Mouse (Mus musculus) liver, embryonic 13.5 days (tissue): Measurements from ENCODE around the gene Spns1. TPM values are rescaled to one million over a fixed set of nuclear protein-coding genes. Genes with fewer than 3 reads are reported as not detected.

Experiments
- ATAC-seq: fragments of 200-750 bp; cut with Nextera tagmentation; 2 replicates; pipeline ENCODE4 v1.8.0; 2017; ENCODE audit warnings: low read depth, mild to moderate bottlenecking, moderate number of reproducible peaks, moderate library complexity
- DNase-seq: peaks from one replicate; pipeline ENCODE4 v3.0.0; 2022
- H3K27ac ChIP-seq: fragments of 300-500 bp; sonication (generic); 2 replicates; pipeline ENCODE4 v1.5.1; 2015; ENCODE audit warnings: moderate library complexity, mild to moderate bottlenecking, inconsistent platforms
- H3K27me3 ChIP-seq: fragments of 300-500 bp; sonication (generic); 2 replicates; pipeline ENCODE4 v1.6.1; 2015; ENCODE audit warnings: mild to moderate bottlenecking, inconsistent platforms
- H3K36me3 ChIP-seq: fragments of 300-500 bp; sonication (generic); 2 replicates; pipeline ENCODE4 v1.6.1; 2015; ENCODE audit warnings: mild to moderate bottlenecking, inconsistent platforms
- H3K4me1 ChIP-seq: fragments of 300-500 bp; sonication (generic); replicated peaks from 2 replicates; pipeline ENCODE4 v1.6.1; 2015; ENCODE audit warnings: inconsistent platforms
- H3K4me2 ChIP-seq: fragments of 300-500 bp; sonication (generic); 2 replicates; pipeline ENCODE4 v1.6.1; 2015; ENCODE audit warnings: inconsistent platforms, mild to moderate bottlenecking, moderate library complexity
- H3K4me3 ChIP-seq: fragments of 300-500 bp; sonication (generic); replicated peaks from 2 replicates; pipeline ENCODE4 v1.5.1; 2015; ENCODE audit warnings: mild to moderate bottlenecking, inconsistent platforms
- H3K9ac ChIP-seq: fragments of 300-500 bp; sonication (generic); 2 replicates; pipeline ENCODE4 v1.6.1; 2015; ENCODE audit warnings: mild to moderate bottlenecking, inconsistent platforms
- H3K9me3 ChIP-seq: fragments of 300-500 bp; sonication (generic); replicated peaks from 2 replicates; pipeline ENCODE4 v1.6.1; 2016; ENCODE audit warnings: inconsistent platforms
- WGBS: fragments of 180-500 bp; shearing (Covaris S2); methylation state at CpG from one replicate; pipeline ENCODE4 v1.1.7; 2015; ENCODE audit not compliant: insufficient replicate concordance; 5-methylcytosine and 5-hydroxymethylcytosine counted together
- polyA plus RNA-seq: library from polyadenylated mRNA; unstranded; fragments of >200 nt; fragmentation: Nextera tagmentation; extraction: Ambion mirVana; gene quantifications from 2 replicates; pipeline ENCODE4 v1.2.1, GENCODE M21; 2015

Spns1 gene
- polyA plus RNA-seq, 1 experiment from 2014 or later: 19.7 TPM

- Histone ChIP-seq H3K9ac (peak overlapping the region; percentile 33; the same call in 1 of the 2 replicates), H3K4me3 (no peak overlapping the region), H3K4me1 (peaks cover 18% of the 10 kb centered on the region), H3K9me3 (no peaks in the 10 kb centered on the region), H3K27ac (no peak overlapping the region), H3K36me3 (peaks cover 47% of the 10 kb centered on the region), H3K4me2 (no peak overlapping the region), H3K27me3 (no peaks in the 10 kb centered on the region)
- DNase-seq: no peak
- WGBS: 61% methylated on average over 8 of the region's 8 CpGs
- ATAC-seq: no peak
These were observed 8.9 kb downstream of the Spns1 start for GRCm38 (mm10) chr7:126368367-126368766.

- 68% methylated on average over 10 of the region's 10 CpGs for WGBS
- H3K27me3 ChIP-seq: no peaks in the 10 kb centered on the region
- no peaks in the 10 kb centered on the region for H3K9me3 ChIP-seq
- peaks cover 40% of the 10 kb centered on the region for H3K36me3 ChIP-seq
- ATAC-seq (no peak), DNase-seq (no peak)
- no peak overlapping the region for H3K27ac ChIP-seq
- H3K4me1 ChIP-seq: peaks cover 26% of the 10 kb centered on the region
- H3K9ac ChIP-seq: no peak overlapping the region
- no peak overlapping the region for H3K4me2 ChIP-seq
- no peak overlapping the region for H3K4me3 ChIP-seq
These were observed 9.6 kb downstream of the Spns1 start for GRCm38 (mm10) chr7:126367636-126368035.

- H3K4me3 ChIP-seq: no peak overlapping the region
These were observed 14.2 kb downstream of the Spns1 start for GRCm38 (mm10) chr7:126363038-126363437.

GRCm38 (mm10) chr7:126359049-126359448 lies 18.2 kb downstream of the Spns1 start:
- peak; percentile 28 for DNase-seq
- Histone ChIP-seq H3K9ac (no peak overlapping the region), H3K4me2 (no peak overlapping the region), H3K27me3 (no peaks in the 10 kb centered on the region), H3K4me1 (peaks cover 76% of the 10 kb centered on the region), H3K9me3 (no peaks in the 10 kb centered on the region), H3K27ac (no peak overlapping the region), H3K4me3 (no peak overlapping the region), H3K36me3 (0 out of 2 replicates have a peak, but pooled peaks cover 3% of the 10 kb centered on the region)
- 70% methylated on average over 13 of the region's 13 CpGs for WGBS
- ATAC-seq: no peak

More at GRCm38 (mm10) chr7:126363038-126363437, 14.2 kb downstream of the Spns1 start:
- 0 out of 2 replicates have a peak, but pooled peaks cover 6% of the 10 kb centered on the region for H3K36me3 ChIP-seq
- H3K9ac ChIP-seq: no peak overlapping the region
- no peaks in the 10 kb centered on the region for H3K27me3 ChIP-seq
- H3K27ac ChIP-seq: no peak overlapping the region
- H3K9me3 ChIP-seq: no peaks in the 10 kb centered on the region
- ATAC-seq: peak; percentile 61; the same call in 1 of the 2 replicates
- H3K4me2 ChIP-seq: no peak overlapping the region
- DNase-seq: no peak
- WGBS: 40% methylated on average over 6 of the region's 6 CpGs
- H3K4me1 ChIP-seq: peaks cover 36% of the 10 kb centered on the region

GRCm38 (mm10) chr7:126358413-126358812 lies 18.8 kb downstream of the Spns1 start:
- ATAC-seq (no peak), DNase-seq (no peak)
- no peaks in the 10 kb centered on the region for H3K27me3 ChIP-seq
- no peak overlapping the region for H3K9ac ChIP-seq
- H3K9me3 ChIP-seq: no peaks in the 10 kb centered on the region
- no peak overlapping the region for H3K4me2 ChIP-seq
- H3K36me3 ChIP-seq: no peaks in the 10 kb centered on the region
- peaks cover 77% of the 10 kb centered on the region for H3K4me1 ChIP-seq
- 87% methylated on average over 9 of the region's 9 CpGs for WGBS
- H3K4me3 ChIP-seq: no peak overlapping the region
- no peak overlapping the region for H3K27ac ChIP-seq

GRCm38 (mm10) chr7:126357838-126358237 lies 19.4 kb downstream of the Spns1 start:
- 83% methylated on average over 6 of the region's 6 CpGs for WGBS
- DNase-seq: no peak
- peak overlapping the region; percentile 60; the same call in 1 of the 2 replicates for H3K27ac ChIP-seq

GRCm38 (mm10) chr7:126356793-126357591 lies 20.3 kb downstream of the Spns1 start:
- peak; percentile 89 for ATAC-seq
- peak overlapping the region; percentile 44; the same call in 1 of the 2 replicates for H3K9ac ChIP-seq
- H3K4me3 ChIP-seq: peak overlapping the region; percentile 18; the same call in 1 of the 2 replicates
- H3K36me3 ChIP-seq: no peaks in the 10 kb centered on the region
- H3K27ac ChIP-seq: peak overlapping the region; percentile 77
- H3K9me3 ChIP-seq: no peaks in the 10 kb centered on the region
- 14% methylated on average over 7 of the region's 7 CpGs for WGBS
- H3K27me3 ChIP-seq: no peaks in the 10 kb centered on the region
- DNase-seq: peak; percentile 64
- peaks cover 67% of the 10 kb centered on the region for H3K4me1 ChIP-seq
- H3K4me2 ChIP-seq: peak overlapping the region; percentile 62

More at GRCm38 (mm10) chr7:126357838-126358237, 19.4 kb downstream of the Spns1 start:
- Histone ChIP-seq H3K36me3 (no peaks in the 10 kb centered on the region), H3K4me1 (peaks cover 74% of the 10 kb centered on the region), H3K27me3 (no peaks in the 10 kb centered on the region), H3K9me3 (no peaks in the 10 kb centered on the region), H3K9ac (no peak overlapping the region), H3K4me2 (no peak overlapping the region; the same call in 1 of the 2 replicates), H3K4me3 (no peak overlapping the region)
- ATAC-seq: no peak

GRCm38 (mm10) chr7:126355847-126356597 lies 21.2 kb downstream of the Spns1 start:
- no peaks in the 10 kb centered on the region for H3K27me3 ChIP-seq
- 0 out of 2 replicates have a peak overlapping the region, but pooled peaks have one; percentile 62 for H3K4me2 ChIP-seq
- H3K36me3 ChIP-seq: no peaks in the 10 kb centered on the region
- ATAC-seq (no peak), DNase-seq (no peak)
- peaks cover 65% of the 10 kb centered on the region for H3K4me1 ChIP-seq
- H3K9me3 ChIP-seq: no peaks in the 10 kb centered on the region
- H3K27ac ChIP-seq: peak overlapping the region; percentile 77
- WGBS: 44% methylated on average over 5 of the region's 5 CpGs
- peak overlapping the region; percentile 44; the same call in 1 of the 2 replicates for H3K9ac ChIP-seq
- H3K4me3 ChIP-seq: no peak overlapping the region

- H3K9me3 ChIP-seq: no peaks in the 10 kb centered on the region
- H3K4me1 ChIP-seq: peaks cover 64% of the 10 kb centered on the region
- H3K36me3 ChIP-seq: no peaks in the 10 kb centered on the region
- DNase-seq (no peak), ATAC-seq (peak; percentile 40; the same call in 1 of the 2 replicates)
- 41% methylated on average over 14 of the region's 14 CpGs for WGBS
- H3K4me3 ChIP-seq: no peak overlapping the region
- H3K27ac ChIP-seq: peak overlapping the region; percentile 77
- no peaks in the 10 kb centered on the region for H3K27me3 ChIP-seq
- no peak overlapping the region for H3K9ac ChIP-seq
- peak overlapping the region; percentile 10; the same call in 1 of the 2 replicates for H3K4me2 ChIP-seq
These were observed 22.3 kb downstream of the Spns1 start for GRCm38 (mm10) chr7:126354738-126355614.

GRCm38 (mm10) chr7:126353994-126354365 lies 23.3 kb downstream of the Spns1 start:
- ATAC-seq: no peak
- no peak overlapping the region for H3K4me3 ChIP-seq

More at GRCm38 (mm10) chr7:126353994-126354365, 23.3 kb downstream of the Spns1 start:
- Histone ChIP-seq H3K27ac (no peak overlapping the region; the same call in 1 of the 2 replicates), H3K9ac (no peak overlapping the region), H3K9me3 (no peaks in the 10 kb centered on the region), H3K4me1 (peaks cover 57% of the 10 kb centered on the region), H3K36me3 (no peaks in the 10 kb centered on the region), H3K4me2 (no peak overlapping the region), H3K27me3 (no peaks in the 10 kb centered on the region)
- no peak for DNase-seq
- 66% methylated on average over 3 of the region's 3 CpGs for WGBS
